Mouse (Mus musculus) ES-E14 (cell line): ENCODE data around the gene Gba2. TPM values are rescaled to one million over a fixed set of nuclear protein-coding genes. Genes with fewer than 3 reads are reported as not detected.

Source experiments
- DNase-seq: peaks from one replicate; pipeline ENCODE4 v3.0.0-alpha.2; 2013; ENCODE audit warnings: low read depth, low spot score
- H3K27ac ChIP-seq: 2 replicates; pipeline ENCODE4 v1.5.1; 2012; ENCODE audit warnings: low read depth, mild to moderate bottlenecking, low read length, moderate library complexity, mixed read lengths; ENCODE audit not compliant: poor library complexity, insufficient read depth, severe bottlenecking
- H3K36me3 ChIP-seq: 2 replicates; pipeline ENCODE4 v1.6.1; 2012; ENCODE audit warnings: mild to moderate bottlenecking, low read length, moderate library complexity, mixed read lengths; ENCODE audit not compliant: control insufficient read depth, poor library complexity, insufficient read depth, severe bottlenecking
- H3K4me1 ChIP-seq, 2 experiments: fragments of 150-350 bp in 1 of 2; sonication (generic) in 1 of 2; 2 replicates each; pipeline ENCODE4 v1.6.1; 2012; ENCODE audit warnings: low read length in 2 of 2, mild to moderate bottlenecking in 1 of 2, mixed read lengths in 1 of 2; ENCODE audit not compliant: control insufficient read depth in 2 of 2, insufficient read depth in 2 of 2, poor library complexity in 1 of 2
- H3K4me3 ChIP-seq, 2 experiments: fragments of 150-350 bp in 1 of 2; sonication (generic) in 1 of 2; 2 replicates each; pipeline ENCODE4 v1.5.1; 2012; ENCODE audit warnings: low read length in 2 of 2, low read depth in 1 of 2, mild to moderate bottlenecking in 1 of 2, mixed read lengths in 1 of 2; ENCODE audit not compliant: insufficient read depth in 1 of 2, poor library complexity in 1 of 2, severe bottlenecking in 1 of 2
- H3K9ac ChIP-seq: 2 replicates; pipeline ENCODE4 v1.6.1; 2012; ENCODE audit warnings: low read depth, mild to moderate bottlenecking, low read length, mixed read lengths; ENCODE audit not compliant: poor library complexity, insufficient read depth, severe bottlenecking
- H3K9me3 ChIP-seq: fragments of 150-350 bp; sonication (generic); 2 replicates; pipeline ENCODE4 v1.6.1; 2012; ENCODE audit warnings: low read depth, mild to moderate bottlenecking, low read length; ENCODE audit not compliant: control insufficient read depth, insufficient read depth
- CHD2 ChIP-seq: IDR thresholded peaks from 2 replicates; pipeline ENCODE4 v1.6.1; 2014; ENCODE audit warnings: mild to moderate bottlenecking, low read depth, low read length, inconsistent platforms
- HCFC1 ChIP-seq: IDR thresholded peaks from 2 replicates; pipeline ENCODE4 v1.6.1; 2012; ENCODE audit warnings: low read length, inconsistent platforms, borderline replicate concordance; ENCODE audit not compliant: insufficient read depth
- MAFK ChIP-seq: IDR thresholded peaks from 2 replicates; pipeline ENCODE4 v1.6.1; 2014; ENCODE audit warnings: mild to moderate bottlenecking, low read depth, low read length, inconsistent platforms; ENCODE audit not compliant: insufficient read depth
- ZC3H11A ChIP-seq: IDR thresholded peaks from 2 replicates; pipeline ENCODE4 v1.6.1; 2012; ENCODE audit warnings: low read depth, mild to moderate bottlenecking, inconsistent platforms, low read length, borderline replicate concordance
- ZNF384 ChIP-seq: IDR thresholded peaks from 2 replicates; pipeline ENCODE4 v1.6.1; 2012; ENCODE audit warnings: low read depth, low read length, inconsistent platforms
- in situ Hi-C, 2 experiments: fragments of 600-800 bp; cut with MboI; formaldehyde crosslinking; loops; one replicate each; pipeline ENCODE4 v1.15.1; 2025; ENCODE audit warnings: low sequenced_read_pairs in 2 of 2, inconsistent platforms in 1 of 2; ENCODE audit not compliant: unreplicated experiment in 2 of 2
- total RNA-seq: library from RNA; depleted of rRNA; stranded (reverse); fragments of 300-350 nt; gene quantifications from 2 replicates; pipeline ENCODE4 v1.2.3, GENCODE M21; 2012

Gba2 gene
- total RNA-seq, 1 experiment = 8.9 TPM

DNA sequence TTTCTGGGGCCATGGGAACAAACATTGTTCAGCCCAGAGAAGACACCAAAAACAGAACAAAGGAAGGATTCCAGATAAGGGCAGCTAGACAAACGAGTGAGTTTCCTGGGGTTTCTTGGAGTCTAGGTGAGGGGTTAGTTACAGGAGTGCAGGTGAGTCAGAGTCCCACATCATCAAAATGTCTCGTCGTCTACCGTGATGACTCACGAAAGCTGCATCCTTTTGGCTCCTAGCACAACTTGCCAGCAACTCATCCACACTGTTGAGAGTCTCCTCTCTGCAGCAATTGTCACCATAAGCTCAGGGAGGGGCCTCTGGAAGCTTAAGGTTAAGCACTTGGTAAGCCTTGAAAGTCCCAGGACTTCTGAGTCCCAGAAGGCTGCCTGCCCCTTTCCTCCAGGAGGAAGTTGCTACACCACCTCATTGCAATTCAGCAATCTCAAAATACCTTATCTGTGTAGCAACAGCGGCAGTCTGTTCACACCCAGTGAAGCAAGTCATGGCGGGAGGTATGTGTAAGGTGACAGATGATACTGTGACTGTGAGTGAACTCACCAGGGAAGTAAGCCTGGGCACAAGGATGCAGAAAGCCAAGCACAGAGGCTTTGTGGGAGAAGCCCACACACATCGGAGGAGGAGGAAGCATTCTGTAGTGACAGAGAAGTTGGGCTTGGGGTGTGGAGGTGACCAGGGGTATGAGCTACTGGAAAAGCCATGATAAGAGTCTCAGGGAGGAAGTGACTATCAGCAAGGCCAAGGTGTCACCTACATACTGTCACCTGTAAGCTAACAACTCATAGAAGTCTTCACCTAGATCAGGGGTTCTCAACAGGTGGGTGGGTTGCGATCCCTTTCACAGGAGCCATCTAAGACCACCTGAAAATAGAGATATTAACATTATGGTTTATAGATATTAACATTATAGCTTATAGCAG is 26.3 kb upstream of the Gba2 start:
- no peaks in the 10 kb centered on the region for H3K36me3 ChIP-seq
- H3K4me1 ChIP-seq = no peaks in the 10 kb centered on the region
- no peaks in the 10 kb centered on the region for H3K9me3 ChIP-seq
- DNase-seq = no peak
- in situ Hi-C loops = no loop called here
- TF ChIP-seq ZNF384 (no peak), MAFK (no peak), HCFC1 (no peak)
- H3K9ac ChIP-seq = no peak overlapping the region
- no peak overlapping the region for H3K4me3 ChIP-seq
- no peak overlapping the region for H3K27ac ChIP-seq

DNA sequence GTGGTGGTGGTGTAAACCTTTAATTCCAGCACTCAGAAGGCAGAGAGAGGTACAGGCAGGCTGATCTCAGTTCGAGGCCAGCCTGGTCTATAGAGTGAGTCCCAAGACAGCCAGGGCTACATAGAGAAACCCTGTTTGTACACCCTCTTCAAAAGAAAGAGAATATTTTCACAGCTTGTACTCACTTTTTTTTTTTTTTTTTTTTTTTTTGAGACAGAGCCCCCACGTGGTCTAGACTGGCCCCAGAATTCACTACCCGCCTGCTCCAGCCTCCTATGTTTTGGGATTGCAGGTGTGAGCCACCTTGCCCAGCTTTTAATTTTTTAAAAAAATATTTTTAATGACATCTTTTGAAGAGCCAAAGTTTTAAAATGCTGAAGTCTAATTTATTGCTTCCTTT is 25.4 kb upstream of the Gba2 start:
- no peak overlapping the region for H3K4me3 ChIP-seq
- H3K36me3 ChIP-seq = no peaks in the 10 kb centered on the region
- DNase-seq = no peak
- no peaks in the 10 kb centered on the region for H3K4me1 ChIP-seq
- no peak overlapping the region for H3K27ac ChIP-seq
- no peaks in the 10 kb centered on the region for H3K9me3 ChIP-seq
- TF ChIP-seq ZC3H11A = no peak
- TF ChIP-seq HCFC1 = no peak
- no peak for TF ChIP-seq ZNF384
- TF ChIP-seq MAFK = no peak
- no peak for TF ChIP-seq CHD2
- in situ Hi-C loops = no loop called here
- H3K9ac ChIP-seq = no peak overlapping the region

DNA sequence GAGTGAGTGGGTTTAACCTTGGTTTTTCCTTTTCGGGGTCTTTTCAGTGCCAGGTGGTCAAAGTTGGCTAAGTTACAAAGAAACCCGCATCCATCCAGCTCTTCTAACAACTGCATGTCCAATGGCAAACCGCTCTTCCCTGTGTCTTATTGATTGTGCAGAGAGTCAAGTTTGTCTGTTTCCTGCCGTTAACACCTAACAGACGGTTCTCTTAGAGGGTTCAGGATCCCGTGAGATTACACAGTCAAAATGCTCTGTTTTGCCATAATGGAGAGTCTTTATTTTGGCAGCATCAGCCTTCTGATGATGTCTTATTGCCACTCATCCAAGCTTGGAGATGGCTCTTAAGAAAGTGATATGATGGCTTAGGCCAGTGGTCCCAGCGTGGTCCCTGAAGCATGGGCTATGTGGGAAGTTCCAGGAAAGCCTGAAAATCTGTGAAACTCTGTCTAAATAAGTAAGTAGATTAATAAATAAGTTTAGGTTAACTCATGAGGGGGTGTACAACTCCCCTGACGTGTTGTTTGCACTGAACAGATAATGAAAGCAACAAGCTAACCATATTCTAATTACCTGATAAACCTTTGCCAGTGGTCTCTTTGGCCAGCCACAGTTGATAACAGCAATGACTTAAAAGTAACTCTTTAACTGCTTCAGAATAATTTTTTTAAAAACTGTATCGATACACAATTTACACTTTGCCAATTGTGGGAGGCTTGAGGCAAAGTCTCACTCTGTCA is 21.7 kb upstream of the Gba2 start:
- in situ Hi-C loops = no loop called here

DNA sequence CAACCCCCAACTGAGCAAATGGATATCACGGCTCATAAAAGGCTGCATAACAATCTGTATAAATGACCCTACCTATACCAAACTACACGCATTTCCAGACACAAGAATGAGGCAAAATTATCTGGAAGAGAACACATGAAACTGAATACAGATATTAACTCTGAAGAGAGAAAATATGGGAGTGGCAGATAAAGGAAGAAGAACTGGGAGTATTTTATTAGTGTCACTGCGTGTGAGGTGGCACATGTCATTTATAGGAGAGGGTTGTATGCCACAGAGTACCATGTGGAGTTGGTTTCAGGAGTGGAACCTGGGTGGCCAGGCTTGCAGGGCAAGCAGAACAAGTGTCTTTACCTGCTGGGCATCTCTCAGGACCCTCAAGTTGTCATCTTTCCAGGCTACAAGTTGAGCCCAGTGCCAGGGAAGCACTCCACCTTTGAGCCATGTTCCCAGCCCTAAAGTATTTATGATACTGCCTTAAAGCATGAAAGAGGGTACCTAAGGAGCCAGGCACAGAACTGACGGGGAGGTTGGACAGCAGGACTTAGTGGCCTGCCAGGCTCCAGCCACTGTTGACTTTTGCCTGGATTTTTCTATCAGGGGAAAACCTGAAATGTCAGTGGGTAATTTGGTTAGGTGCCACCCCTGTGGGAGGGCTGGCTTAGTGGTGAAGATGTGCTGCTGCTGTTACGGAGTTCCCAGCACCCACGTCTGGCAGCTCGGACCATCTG is 20.1 kb upstream of the Gba2 start:
- Histone ChIP-seq H3K27ac (no peak overlapping the region), H3K36me3 (no peaks in the 10 kb centered on the region), H3K9me3 (no peaks in the 10 kb centered on the region), H3K4me1 (no peaks in the 10 kb centered on the region; a peak in 1 of 4 replicates), H3K4me3 (no peak overlapping the region), H3K9ac (no peak overlapping the region)
- TF ChIP-seq ZNF384 = no peak
- no peak for TF ChIP-seq HCFC1
- TF ChIP-seq MAFK = no peak
- no peak for TF ChIP-seq CHD2
- no peak for TF ChIP-seq ZC3H11A
- in situ Hi-C loops = no loop called here
- DNase-seq = no peak

More for the DNA sequence above, 21.7 kb upstream of the Gba2 start:
- TF ChIP-seq CHD2 = no peak
- no peak for TF ChIP-seq ZNF384
- TF ChIP-seq MAFK = no peak
- TF ChIP-seq HCFC1 = no peak
- no peak for TF ChIP-seq ZC3H11A
- H3K4me1 ChIP-seq = no peaks in the 10 kb centered on the region; a peak in 1 of 4 replicates
- H3K9ac ChIP-seq = no peak overlapping the region
- H3K27ac ChIP-seq = no peak overlapping the region
- no peak for DNase-seq
- H3K36me3 ChIP-seq = no peaks in the 10 kb centered on the region
- H3K4me3 ChIP-seq = no peak overlapping the region
- no peaks in the 10 kb centered on the region for H3K9me3 ChIP-seq
